ENCODE assay signal across 8 mouse cellular contexts in the genomic region with DNA sequence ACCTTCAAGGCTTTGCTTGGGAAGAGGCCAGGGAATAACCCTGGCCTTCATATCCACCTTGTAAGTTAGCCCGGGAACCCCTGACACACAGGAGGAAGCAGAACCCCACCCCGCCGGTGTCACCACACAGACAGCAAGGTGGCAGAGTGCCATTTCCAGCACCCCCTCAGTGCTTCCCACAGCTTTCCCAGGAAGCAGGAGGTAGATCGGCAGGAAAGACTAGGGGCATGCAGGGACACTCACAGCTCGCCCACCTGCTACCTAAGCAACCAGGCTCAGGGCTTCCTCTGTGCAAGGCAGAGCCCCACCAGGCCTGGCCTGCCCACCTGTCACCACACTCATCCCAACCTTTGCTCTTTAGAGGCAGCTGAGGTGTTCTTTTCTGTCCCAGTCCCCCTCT. TPM values are rescaled to one million over a fixed set of nuclear protein-coding genes. Genes with fewer than 3 reads are reported as not detected.
DNase-seq lines count a peak whose midpoint lies in the region; ATAC-seq and TF ChIP-seq lines count a peak whose summit lies in the region.

No protein-coding gene starts in this region.

- H3K4me1 ChIP-seq in kidney, adult 2 months (ENCODE audit: control insufficient read depth, insufficient read depth, low read length): peaks cover 40% of the 10 kb centered on the region
- H3K4me1 ChIP-seq in heart, embryonic 16.5 days (ENCODE audit: control insufficient read depth, insufficient read depth, low read length): peaks cover 67% of the 10 kb centered on the region

- peak overlapping the region; percentile 87 for H3K4me2 ChIP-seq in heart, embryonic 16.5 days (ENCODE audit: low read depth, low read length)

- no peak for ATAC-seq in heart, embryonic 16.5 days (replicated peaks; ENCODE audit: extremely low read depth, insufficient read depth, low FRiP score)

- no peak for TF ChIP-seq POLR2A in kidney, adult 2 months (IDR thresholded peaks at IDR 0.05; ENCODE audit: low read depth, low read length)

- TF ChIP-seq CTCF in kidney, adult 2 months (conservative IDR thresholded peaks at IDR 0.05; ENCODE audit: insufficient read depth, insufficient read length, low read depth, low read length): no peak

- DNase-seq in kidney, adult 2 months: peak; percentile 42
- DNase-seq in kidney, adult 11 months: no peak
- DNase-seq in cerebellum, adult 9-11 months: peak; percentile 80
- peak; percentile 50 to 52 for DNase-seq in left cerebral cortex, postnatal 36 days (ENCODE audit: low spot score in 2 of 2)
- DNase-seq in right cerebral cortex, postnatal 36 days (ENCODE audit: low spot score in 2 of 2): peak; percentile 35 to 54
- no peak for DNase-seq in retina, embryonic 14.5 days (ENCODE audit: low spot score)
- DNase-seq in natural killer cell, adult 2 months (ENCODE audit: low spot score in 2 of 2): no peak

- no peaks in the 10 kb centered on the region for H3K27me3 ChIP-seq in kidney, adult 2 months (replicated peaks; ENCODE audit: control insufficient read depth, insufficient read depth, low read length)
- H3K27me3 ChIP-seq in heart, embryonic 16.5 days (ENCODE audit: control insufficient read depth, insufficient read depth, low read length): no peaks in the 10 kb centered on the region

- no peak overlapping the region for H3K27ac ChIP-seq in kidney, adult 2 months (ENCODE audit: insufficient read depth, low read depth, low read length)
- H3K27ac ChIP-seq in heart, embryonic 16.5 days (ENCODE audit: low read length): no peak overlapping the region; the same call in 1 of the 2 replicates

- peak overlapping the region; percentile 78 for H3K9ac ChIP-seq in heart, embryonic 16.5 days (ENCODE audit: low read length)

- WGBS in kidney, adult 2 months: 40% methylated on average over 5 of the region's 5 CpGs
- WGBS in heart, embryonic 16.5 days: 58% methylated on average over 5 of the region's 5 CpGs

- no peaks in the 10 kb centered on the region for H3K36me3 ChIP-seq in kidney, adult 2 months (ENCODE audit: control insufficient read depth, insufficient read depth, low read length)
- H3K36me3 ChIP-seq in heart, embryonic 16.5 days (ENCODE audit: control insufficient read depth, insufficient read depth): no peaks in the 10 kb centered on the region; the same call in 1 of the 2 replicates

- no peak overlapping the region; the same call in 1 of the 2 replicates for H3K4me3 ChIP-seq in kidney, adult 2 months (ENCODE audit: insufficient read depth, low read depth, low read length)
- peak overlapping the region; percentile 81 for H3K4me3 ChIP-seq in heart, embryonic 16.5 days (ENCODE audit: low read length)

- intact Hi-C loops in left cerebral cortex, postnatal 36 days (cut with DNase I): loop anchor here (1.0 to 5.0 kb wide), 4 partner anchors 17 to 102 kb away; partner anchors contain the start of gene Dguok

- H3K9me3 ChIP-seq in heart, embryonic 16.5 days (replicated peaks; ENCODE audit: control insufficient read depth, low read length): no peaks in the 10 kb centered on the region

RNA-seq across cellular contexts. Expression of gene Tet3, which starts 19.1 kb away (rescaled TPM):
- 7.1 and 8.0 TPM in 2 replicates for polyA plus RNA-seq in kidney, adult 2 months (2012; rRNA removed)
- polyA plus RNA-seq in heart, embryonic 16.5 days (2015; fragmentation: Nextera tagmentation; extraction: Ambion mirVana): 29.0 and 29.3 TPM in 2 replicates
- total RNA-seq in left cerebral cortex, postnatal 36 days (2021): 10 to 100 TPM; 63.7 to 77.2 TPM

Comparison
In these comparisons a context has a peak if more than half of its experiments do, and no peak if none do; other contexts are left out.
1. DNase-seq: peak in kidney, adult 2 months (single experiment), cerebellum, adult 9-11 months (single experiment), left cerebral cortex, postnatal 36 days (2 of 2) and right cerebral cortex, postnatal 36 days (2 of 2); none in kidney, adult 11 months (single experiment), retina, embryonic 14.5 days (single experiment) and natural killer cell, adult 2 months (0 of 2).